Mouse (Mus musculus) C2C12 (cell line): ENCODE results near the gene Qprt.

Experiments used
- CTCF ChIP-seq: IDR thresholded peaks from one replicate; pipeline ENCODE4 v1.5.1; 2011; ENCODE audit not compliant: control insufficient read depth, insufficient read depth, insufficient read length
- FOSL1 ChIP-seq: IDR thresholded peaks from one replicate; pipeline ENCODE4 v1.8.0; 2011; ENCODE audit warnings: mild to moderate bottlenecking, low read length; ENCODE audit not compliant: poor library complexity, insufficient read depth, severe bottlenecking

GRCm38 (mm10) chr7:127121061-127121910 lies 740 bp downstream of the Qprt start:
- TF ChIP-seq CTCF (no peak), FOSL1 (no peak)
